Mouse (Mus musculus): ENCODE results near the gene Myl7.
"Not testable (repeated sequence)": the region's sequence is repeated elsewhere in the genome, so short reads cannot be mapped to it uniquely, and the experiment has no call there.

Myl7 gene

DNA sequence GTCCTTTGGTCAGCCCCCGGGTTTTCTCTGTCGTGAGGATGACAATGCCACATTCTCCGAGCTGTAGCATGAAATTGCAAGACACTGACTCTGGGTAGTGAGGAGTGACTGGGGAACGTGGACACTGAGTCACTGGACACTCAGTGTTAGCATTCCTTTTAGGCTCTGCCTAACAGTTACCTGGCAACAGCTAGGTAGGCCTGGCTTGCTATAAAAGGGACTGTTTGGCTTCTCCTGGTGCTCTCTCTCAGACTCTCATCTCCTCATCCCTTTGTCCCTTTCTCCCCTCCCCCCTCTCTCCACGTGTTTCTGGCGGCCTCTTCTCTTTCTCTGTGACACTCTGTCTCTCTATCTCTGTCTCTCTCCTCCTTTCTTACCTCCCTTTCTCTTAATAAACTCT, 3.8 kb upstream of the Myl7 start:
- DNase-seq: no peak

DNA sequence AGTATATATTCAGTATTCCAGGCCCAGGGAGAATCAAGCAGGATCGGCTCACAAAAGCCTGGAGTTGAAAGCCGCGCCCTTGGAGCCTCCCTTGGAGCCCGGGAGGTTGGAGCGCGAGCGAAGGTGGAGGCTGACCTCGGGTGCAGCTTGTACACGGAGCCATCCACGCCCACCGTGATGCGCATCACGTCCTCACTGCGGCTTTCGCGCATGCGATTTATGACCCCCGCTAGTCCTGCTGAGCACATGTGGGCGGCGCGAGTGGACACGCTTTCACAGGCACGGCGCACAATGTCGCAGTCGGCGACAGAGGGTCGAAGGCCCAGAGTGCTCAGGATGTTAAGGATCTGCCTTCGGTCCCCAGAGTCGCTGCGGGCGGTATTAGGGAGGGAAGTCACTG, 3.4 kb upstream of the Myl7 start:
- DNase-seq: no peak

DNA sequence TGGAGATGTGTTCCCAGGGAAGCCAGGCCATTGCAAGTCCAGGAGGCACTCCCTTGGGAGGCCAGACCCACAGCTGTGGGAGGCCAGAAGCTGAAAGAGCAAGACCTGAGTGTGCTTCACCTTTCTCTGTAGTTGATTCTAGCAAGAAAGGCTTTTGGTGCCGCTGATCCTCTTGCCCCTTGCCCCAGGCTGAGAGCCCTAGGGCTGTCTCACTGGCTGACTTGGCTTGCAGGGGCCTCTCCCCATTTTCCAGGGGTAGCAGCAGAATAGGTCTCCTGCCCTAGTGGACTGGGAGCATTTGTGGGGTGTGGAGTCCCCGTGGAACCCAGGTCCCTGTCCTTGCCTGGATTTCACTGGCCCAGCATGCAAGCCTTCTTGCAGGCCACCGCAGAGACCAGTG, 2.7 kb upstream of the Myl7 start:
- DNase-seq: no peak

DNA sequence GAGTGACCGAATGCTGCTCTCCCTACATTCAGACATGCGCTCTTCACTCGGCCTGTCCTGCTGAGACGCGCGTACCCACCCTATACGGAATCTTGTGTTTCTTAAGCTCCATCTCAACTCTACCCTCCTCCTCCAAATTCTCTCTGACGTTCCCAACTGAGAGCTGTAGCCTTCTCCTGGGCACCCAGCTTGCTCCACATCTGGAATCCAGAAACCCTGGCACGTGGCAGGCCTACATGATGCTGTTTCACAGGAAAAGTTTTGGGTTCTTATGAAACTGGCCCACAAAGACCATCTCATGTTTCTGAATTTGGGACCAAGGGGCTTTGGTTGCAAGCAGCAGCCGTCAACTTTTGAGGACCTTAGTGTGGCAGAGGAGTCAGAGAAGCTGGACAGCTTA, 704 bp upstream of the Myl7 start:
- no peak for DNase-seq

DNA sequence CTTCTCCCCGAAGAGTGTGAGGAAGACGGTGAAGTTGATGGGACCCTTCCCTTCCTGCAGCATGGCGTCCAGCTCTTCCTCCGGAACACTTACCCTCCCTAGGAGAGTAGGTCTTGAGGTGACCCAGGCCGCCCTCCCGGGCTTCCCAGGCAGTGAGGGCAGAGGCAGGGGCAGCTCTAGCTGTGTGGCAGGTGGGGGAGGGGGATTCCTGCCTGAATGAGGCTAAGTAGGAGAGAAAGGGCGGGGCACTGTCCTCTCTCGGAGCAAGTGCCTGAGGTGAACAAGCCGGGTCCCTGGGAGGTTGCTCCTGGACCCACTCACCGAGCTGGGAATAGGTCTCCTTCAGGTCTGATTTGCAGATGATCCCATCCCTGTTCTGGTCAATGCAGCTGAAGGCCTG, 743 bp downstream of the Myl7 start:
- no peak for DNase-seq

DNA sequence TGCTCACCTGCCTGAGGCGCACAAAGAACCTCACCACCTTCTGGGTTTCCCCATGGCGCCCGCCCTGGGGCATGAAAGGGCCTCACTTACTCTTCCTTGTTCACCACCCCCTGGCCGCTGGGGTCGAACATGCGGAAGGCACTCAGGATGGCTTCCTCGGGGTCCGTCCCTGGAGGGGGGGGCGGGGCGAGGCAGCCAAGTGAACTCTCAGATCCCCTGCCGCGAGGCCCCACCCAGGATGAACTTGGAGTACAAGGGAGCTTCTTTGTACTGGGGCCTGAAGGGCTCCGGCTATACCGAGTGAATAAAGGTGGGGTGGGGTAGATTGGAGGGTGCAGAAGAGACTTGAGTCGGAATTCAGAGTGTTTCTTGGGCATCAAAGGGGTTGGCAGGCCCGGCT, 1.4 kb downstream of the Myl7 start:
- peak; percentile 16 for DNase-seq

DNA sequence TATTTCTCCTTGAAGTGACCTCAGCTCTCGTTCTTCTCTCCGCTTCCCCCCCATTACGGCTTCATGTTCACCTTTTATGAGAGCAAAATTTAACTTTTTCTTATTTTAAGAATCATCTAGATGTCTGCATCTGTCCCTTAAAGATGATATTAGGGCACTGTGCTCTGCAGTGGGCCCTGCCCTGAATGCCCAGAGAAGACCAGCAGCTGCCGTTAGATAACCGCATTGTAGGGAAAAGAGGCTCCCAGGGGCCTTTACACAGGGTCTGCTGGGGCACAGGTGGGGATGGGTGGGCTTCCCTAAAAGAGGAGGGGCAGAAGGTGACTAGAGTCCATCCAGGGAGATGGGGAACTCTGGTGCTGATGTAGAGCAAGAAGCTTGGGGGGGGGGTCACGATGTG, 4.8 kb downstream of the Myl7 start:
- DNase-seq: no peak

DNA sequence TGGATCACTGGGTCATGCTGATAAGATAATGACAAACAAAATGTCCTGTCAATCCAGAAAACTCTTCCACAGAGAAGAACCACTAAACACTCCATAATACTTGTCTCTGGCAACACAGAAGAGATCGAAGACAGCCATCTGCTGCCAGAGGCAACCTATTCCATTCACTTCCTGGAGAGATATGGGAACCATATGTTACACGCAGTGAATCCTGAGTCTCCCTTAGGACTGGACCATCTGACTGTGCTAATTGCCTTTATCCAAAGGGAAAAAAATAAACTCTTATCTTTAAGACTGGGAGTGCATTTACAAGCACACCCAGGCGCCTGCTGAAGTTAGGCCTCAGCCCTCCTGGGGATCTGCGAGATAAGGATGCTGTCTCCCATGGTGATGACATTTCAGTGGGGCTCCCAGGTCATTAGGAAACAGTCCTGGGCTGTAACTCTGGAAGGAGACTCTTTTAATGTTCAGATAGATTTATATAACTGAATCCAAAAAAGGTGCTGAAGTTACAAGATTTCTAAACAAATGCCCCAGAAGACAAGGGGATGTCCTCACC, 5.7 kb downstream of the Myl7 start:
- no peak for DNase-seq

DNA sequence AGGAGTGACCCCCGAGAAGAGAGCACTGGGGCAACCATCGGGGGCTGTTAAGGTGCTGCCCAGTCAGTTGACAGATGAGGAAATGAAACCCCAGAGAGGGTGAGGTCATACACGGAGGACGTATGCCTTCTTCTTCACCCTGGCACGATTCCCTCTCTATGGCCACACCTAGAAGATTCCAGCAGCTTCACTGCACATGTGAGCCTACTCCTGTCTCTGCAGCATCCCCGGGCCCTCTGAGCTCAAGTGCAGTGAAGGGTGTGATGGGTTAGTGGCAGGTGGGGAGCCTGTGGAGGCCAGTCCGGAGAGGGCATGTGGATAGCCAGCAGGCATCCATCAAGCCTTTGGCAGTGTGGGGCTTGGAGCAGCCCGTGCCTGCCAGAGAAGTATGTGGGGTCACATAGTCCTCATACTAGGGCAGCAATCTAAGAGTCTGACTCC, 6.4 kb downstream of the Myl7 start:
- DNase-seq: no peak

DNA sequence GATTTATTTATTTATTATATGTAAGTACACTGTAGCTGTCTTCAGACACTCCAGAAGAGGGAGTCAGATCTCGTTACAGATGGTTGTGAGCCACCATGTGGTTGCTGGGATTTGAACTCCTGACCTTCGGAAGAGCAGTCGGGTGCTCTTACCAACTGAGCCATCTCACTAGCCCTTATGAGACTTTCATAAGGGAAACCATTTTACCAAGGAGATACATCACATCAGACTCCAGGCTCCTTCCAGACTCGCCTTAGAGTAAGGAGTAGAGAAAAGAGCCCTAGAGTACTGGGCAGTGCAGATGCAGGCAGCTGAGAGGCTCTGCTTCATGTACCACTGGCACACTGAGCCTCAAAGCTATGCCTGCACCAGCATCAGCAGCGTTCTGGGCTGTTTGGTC, 10.0 kb downstream of the Myl7 start:
- DNase-seq: not testable (repeated sequence)

DNA sequence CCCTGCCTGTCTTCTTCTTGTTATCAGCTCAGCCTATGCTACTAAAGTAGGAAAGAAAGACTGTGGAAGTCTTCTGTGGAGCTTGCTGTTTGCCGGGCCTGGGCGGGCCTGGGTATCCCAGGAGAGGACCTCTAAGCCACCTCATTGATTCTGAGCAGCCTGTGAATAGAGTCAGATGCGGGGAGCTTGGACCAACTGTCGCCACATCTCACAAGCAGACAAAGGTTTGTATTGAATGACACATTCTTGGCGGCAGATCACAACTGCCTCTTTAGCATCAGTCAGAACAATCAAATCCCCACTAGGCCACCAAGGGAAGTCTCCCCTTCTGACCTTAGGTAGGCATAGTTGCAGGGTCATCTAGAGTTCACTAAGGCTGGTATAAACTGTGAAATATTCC, 11.3 kb downstream of the Myl7 start:
- DNase-seq: no peak

DNA sequence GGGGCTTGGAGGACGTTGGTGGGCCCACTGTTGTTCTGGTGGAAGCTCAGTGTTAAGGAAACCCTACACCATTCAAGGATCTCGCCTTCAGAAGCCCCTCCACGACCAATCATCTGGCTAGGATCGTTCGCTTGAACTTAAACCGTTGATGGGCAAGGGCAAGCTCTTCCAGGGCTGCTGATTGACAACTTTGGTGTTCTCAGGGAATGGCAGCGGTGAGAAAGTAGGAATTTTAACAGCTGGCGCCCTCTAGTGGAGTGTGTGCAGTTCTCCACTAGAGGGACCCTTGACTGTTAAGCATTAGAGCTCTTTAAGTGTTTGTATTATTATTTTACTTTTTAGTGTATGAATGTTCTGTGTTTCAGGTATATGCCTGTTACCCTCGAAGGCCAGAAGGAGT, 12.4 kb downstream of the Myl7 start:
- peak; percentile 67 for DNase-seq

DNA sequence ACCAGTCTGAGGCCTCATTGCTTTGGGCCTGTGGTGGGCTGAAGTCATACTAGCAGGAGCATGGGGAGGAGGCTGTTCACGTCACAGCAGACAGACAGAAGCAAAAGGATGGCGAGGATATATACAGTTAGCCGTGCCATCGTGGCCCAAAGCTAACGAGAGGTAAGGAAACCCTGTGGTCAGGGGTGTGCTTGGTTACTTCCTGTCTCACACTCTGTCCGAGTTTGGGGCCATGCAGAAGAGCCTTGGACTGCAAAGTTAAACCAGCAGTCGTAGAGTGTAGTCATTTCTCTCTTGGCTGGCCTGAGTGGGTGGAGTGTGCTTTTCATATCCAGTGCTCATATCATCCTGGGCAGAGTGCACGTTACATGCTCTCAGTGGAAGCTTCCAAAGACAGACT, 16.1 kb downstream of the Myl7 start:
- DNase-seq: peak; percentile 18

DNA sequence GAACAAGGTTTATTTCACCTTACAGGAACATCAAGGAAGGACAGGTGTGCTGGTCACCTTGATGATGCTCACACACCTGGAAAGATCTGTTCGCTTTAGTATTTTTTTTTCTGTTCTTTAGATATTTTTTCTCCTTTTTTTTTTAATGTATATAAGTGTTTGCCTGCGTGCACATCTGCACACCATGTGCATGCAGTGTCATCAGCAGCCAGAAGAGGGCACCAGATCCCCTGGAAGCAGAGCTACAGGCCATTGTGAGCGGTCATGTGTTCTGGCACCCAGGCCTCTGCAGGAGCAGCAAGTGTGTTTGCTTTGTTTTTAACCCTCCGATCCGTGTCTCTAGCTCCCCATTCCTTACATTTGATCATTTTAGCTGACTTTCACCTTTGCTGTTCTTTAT, 18.7 kb downstream of the Myl7 start:
- DNase-seq: peak; percentile 67

DNA sequence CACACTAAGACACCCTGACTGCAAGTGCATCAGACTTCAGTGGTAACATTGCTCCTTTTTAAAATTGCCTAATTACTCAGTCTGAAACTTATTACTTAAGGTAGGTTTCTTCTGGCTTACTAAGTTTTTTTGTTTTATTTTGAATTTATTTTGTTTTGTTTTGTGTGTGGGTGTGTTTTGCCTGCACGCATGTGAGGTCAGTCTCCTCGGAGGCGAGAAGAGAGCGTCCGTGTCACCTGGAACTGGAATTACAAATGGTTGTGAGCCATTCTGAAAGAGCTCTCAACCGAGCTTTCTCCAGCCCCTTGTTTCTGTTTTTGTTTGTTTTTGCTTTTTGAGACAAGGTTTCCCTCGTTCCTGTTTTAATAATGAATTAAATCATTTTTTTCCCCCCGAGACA, 19.9 kb downstream of the Myl7 start:
- DNase-seq: no peak

DNA sequence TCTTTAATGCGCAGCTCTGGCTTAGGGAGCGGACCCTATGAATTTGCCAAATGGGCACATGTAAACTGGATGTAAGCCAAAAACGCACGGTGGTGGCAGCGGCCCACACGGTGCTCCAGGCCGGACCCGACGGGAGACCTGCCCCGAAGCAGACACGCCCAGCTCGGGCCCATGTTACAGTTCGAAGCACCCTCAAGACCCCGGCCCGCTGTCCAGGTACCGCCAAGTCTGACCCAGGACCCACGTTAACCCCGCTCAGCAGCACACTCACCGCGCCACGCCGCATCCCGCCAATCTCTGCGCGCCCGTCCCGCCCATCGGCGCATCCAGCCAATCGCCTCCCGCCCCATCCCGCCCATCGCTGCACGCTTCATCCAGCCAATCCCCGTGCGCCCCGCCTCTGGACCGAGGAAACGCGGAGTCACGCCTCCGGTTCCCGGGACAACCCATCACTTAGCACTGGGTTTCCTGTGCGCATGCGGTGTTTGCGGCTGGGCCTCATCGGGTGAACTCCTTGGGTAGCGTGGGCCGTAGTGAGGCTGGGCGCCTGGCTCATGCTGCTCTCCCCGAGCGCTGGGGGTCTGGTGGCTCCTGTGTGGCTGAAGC, 20.6 kb downstream of the Myl7 start, which contains the start of gene Pold2:
Pold2 (minus strand) TSS at position 372 of the 606 bp plus-strand sequence.
- DNase-seq: peak; percentile 98

DNA sequence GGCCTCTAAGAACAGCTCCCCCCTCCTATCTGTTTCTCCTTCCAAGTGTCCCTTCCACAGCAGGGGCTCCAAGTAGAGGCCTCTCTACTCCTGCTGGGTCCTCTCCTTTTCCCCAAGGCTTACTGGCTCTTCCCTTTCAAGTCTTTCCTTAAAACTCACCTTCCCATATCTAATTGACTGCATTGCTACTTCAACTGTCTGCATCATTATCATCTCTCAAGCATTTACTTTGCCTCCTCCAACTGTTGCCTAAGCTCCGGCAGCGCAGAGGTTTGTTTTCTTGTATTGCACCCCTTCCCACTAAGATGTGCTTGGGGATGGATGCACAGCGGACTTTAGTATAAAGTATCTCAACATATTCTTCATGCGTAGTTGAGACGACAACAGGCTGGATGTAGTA, 21.2 kb downstream of the Myl7 start:
- no peak for DNase-seq

DNA sequence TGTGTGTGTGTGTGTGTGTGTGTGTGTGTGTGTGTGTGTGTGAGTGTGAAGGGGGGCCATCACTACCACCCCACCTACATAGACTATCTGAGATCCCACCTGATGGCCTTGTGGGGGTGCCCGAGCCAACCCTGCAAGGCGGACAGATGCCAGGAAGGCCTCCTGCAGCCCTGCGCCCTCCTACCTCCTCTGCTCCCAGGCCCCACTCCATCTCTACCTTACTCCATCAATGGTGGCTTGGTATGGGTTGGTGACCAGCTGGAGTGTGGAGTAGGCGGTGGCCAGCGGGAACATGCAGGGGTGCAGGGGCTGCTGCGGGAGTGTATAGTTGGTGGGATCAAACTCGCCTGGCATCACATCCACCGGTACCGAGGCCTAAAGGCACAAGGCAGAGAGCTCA, 25.4 kb downstream of the Myl7 start:
- no peak for DNase-seq

DNA sequence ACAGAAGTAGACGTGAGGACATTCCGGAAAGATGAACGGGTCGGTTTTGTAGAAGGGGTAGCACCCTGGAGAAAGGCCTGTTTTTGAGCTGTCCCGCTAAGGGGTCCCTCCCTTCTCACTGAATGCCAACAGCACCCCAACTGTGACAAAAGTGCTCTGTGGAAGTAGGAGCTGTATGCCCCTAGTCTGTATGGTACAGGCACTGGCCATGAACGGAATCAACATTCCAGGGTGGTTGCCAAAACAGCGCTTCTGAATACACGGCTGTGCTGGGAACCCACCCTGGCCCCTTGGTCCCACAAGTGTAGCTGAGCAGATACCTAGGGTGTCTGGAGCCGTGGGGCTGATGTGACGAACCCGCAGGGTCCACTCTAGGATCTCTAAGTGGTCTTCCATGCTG, 25.9 kb downstream of the Myl7 start:
- DNase-seq: no peak

DNA sequence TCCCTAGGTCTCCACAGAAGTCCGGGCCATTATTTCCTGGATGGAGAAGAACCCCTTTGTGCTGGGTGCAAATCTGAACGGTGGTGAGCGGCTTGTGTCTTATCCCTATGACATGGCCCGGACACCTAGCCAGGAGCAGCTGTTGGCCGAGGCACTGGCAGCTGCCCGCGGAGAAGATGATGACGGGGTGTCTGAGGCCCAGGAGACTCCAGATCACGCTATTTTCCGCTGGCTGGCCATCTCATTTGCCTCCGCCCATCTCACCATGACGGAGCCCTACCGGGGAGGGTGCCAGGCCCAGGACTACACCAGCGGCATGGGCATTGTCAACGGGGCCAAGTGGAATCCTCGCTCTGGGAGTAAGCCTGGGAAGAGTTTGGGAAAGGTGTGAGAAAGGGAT, 28.5 kb downstream of the Myl7 start:
- DNase-seq: no peak

DNA sequence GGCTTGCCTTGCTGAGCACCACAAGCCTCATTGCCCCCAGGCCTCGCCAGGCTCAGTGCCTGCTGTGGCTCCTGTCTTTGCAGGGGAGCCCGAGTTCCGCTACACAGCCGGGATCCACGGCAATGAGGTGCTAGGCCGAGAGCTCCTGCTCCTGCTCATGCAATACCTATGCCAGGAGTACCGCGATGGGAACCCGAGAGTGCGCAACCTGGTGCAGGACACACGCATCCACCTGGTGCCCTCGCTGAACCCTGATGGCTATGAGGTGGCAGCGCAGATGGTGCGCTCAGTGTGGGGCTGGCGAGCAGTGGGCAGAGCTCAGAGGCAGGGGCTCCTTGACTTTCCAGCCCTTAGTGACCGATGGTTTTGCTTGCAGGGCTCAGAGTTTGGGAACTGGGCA, 29.3 kb downstream of the Myl7 start:
- DNase-seq: no peak

DNA sequence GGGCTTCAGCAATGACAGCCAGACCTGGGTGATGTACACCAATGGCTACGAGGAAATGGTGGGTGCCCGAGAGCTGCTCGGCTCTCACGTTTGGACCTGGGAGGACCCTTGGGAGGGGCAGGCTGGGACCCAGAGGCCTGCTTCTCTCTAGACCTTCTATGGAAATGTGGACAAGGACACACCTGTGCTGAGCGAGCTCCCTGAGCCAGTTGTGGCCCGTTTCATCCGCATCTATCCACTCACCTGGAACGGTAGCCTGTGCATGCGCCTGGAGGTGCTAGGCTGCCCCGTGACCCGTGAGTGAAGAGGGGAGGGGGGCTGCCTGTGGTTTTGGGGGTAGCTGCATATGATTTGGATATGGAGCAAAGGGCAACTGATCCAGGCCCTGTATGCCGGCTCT, 30.3 kb downstream of the Myl7 start:
- no peak for DNase-seq

DNA sequence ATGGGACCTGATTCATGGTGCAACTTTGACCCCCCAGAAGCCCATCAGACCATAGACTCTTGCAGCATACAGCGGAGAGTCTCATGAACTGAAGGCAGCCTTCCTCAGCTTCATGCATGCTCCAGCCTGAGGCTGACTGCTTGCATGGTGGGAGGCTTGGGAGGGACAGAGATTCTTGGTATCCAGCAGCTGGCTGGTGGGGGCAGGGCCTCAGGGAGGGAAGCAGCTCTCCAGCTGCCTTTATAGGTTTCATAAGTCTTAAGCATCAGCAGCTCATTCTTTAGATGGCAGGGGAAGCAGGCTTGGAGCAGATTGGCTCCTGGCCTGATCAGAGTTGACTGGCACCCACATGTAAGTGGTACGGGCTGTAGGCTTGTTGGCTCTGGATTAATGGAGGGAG, 31.4 kb downstream of the Myl7 start:
- no peak for DNase-seq

DNA sequence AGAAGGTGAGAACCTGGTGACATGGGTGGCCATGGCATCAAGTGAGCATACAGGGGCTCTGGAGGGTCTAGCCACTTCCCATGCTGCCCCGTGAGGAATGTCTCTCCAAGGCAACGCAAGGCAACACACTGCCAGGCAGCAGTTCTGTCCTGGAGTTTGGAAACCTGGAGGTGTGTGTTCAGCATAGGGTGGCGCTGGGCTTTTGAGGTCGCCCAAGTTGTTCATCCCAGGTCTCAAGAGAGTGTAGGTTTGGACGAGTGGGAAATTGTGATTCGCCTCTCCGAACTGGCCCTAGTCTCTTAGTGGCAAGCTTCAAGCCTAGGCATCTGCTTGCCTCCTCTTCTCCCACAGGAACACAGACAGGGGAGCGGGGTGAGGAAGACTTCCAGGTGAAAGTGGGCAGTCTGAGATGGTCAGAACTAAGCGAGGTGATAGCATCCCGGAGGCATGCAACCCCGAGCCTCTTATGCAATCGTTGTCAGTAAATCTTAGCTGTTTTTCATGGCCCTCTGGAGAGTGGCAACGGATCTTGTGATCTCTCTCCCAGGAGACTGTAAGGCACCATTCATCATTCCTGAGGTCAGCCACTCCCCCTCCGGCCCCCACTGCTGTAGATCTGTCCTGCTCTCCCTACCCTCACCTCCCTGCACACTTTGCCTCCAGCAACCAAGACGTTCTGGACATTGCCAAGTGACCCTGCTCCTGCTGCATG, 36.0 kb downstream of the Myl7 start:
- no peak for DNase-seq

All from thymus, postnatal 14 days (tissue).